Mouse (Mus musculus) kidney, embryonic 14.5 days (tissue): Measurements from ENCODE around the gene Itgb7. TPM values are rescaled to one million over a fixed set of nuclear protein-coding genes. Genes with fewer than 3 reads are reported as not detected.

Experiments used
- ATAC-seq: fragments of 200-750 bp; cut with Nextera tagmentation; 2 replicates; pipeline ENCODE4 v1.8.0; 2017; ENCODE audit warnings: moderate number of reproducible peaks, mild to moderate bottlenecking, moderate TSS enrichment, moderate library complexity; ENCODE audit not compliant: low FRiP score, low TSS enrichment
- H3K27ac ChIP-seq: fragments of 300-500 bp; sonication (generic); 2 replicates; pipeline ENCODE4 v1.5.1; 2014; ENCODE audit warnings: low read depth, mild to moderate bottlenecking, low read length, moderate library complexity, mixed read lengths
- H3K27me3 ChIP-seq: fragments of 300-500 bp; sonication (generic); 2 replicates; pipeline ENCODE4 v1.6.1; 2014; ENCODE audit warnings: mild to moderate bottlenecking, low read length; ENCODE audit not compliant: control insufficient read depth, insufficient read depth
- H3K36me3 ChIP-seq: fragments of 300-500 bp; sonication (generic); 2 replicates; pipeline ENCODE4 v1.6.1; 2014; ENCODE audit warnings: low read length, mixed read lengths; ENCODE audit not compliant: control insufficient read depth, insufficient read depth
- H3K4me1 ChIP-seq: fragments of 300-500 bp; sonication (generic); 2 replicates; pipeline ENCODE4 v1.6.1; 2014; ENCODE audit warnings: low read length, mixed read lengths; ENCODE audit not compliant: control insufficient read depth, insufficient read depth
- H3K4me2 ChIP-seq: fragments of 300-500 bp; sonication (generic); replicated peaks from 2 replicates; pipeline ENCODE4 v1.6.1; 2014; ENCODE audit warnings: low read depth, mild to moderate bottlenecking, low read length
- H3K4me3 ChIP-seq: fragments of 300-500 bp; sonication (generic); 2 replicates; pipeline ENCODE4 v1.5.1; 2014; ENCODE audit warnings: mild to moderate bottlenecking, low read length
- H3K9ac ChIP-seq: fragments of 300-500 bp; sonication (generic); 2 replicates; pipeline ENCODE4 v1.6.1; 2014; ENCODE audit warnings: low read depth, mild to moderate bottlenecking, low read length, moderate library complexity
- H3K9me3 ChIP-seq: fragments of 300-500 bp; sonication (generic); 2 replicates; pipeline ENCODE4 v1.6.1; 2016; ENCODE audit warnings: low read length; ENCODE audit not compliant: control insufficient read depth
- WGBS: fragments of 180-500 bp; shearing (Covaris S2); extraction: QIAGEN DNeasy Blood & Tissue Kit; methylation state at CpG from one replicate; pipeline ENCODE4 v1.1.7; 2014; 5-methylcytosine and 5-hydroxymethylcytosine counted together
- polyA plus RNA-seq: library from polyadenylated mRNA; unstranded; fragments of >200 nt; fragmentation: Nextera tagmentation; extraction: Ambion mirVana; gene quantifications from 2 replicates; pipeline ENCODE4 v1.2.1, GENCODE M21; 2014

Gene Itgb7
- polyA plus RNA-seq, 1 experiment from 2014 or later: 1.1 TPM

DNA sequence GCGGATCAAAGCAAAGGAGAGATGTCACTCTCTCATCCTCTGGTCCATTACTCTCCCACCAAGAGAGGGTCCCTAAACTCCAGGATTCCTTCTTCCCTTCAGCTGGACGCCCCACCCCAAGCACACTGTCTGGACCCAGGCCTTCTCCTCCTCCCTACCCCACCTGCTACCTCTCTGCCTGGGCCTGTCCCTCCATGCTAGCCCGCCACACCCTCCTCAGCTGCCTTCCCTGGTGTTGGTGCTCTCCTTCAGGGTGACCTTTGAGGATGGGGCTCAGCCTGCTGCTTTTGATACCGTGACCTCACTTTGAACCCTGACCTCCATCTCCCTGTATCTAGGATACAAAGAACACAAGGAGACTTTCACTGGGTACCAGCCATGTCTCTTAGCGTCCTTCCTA, 18.8 kb upstream of the Itgb7 start:
- H3K4me3 ChIP-seq: no peak overlapping the region

GRCm38 (mm10) chr15:102249967-102250366, 18.2 kb upstream of the Itgb7 start:
- WGBS: 46% methylated on average over 9 of the region's 9 CpGs
- H3K9ac ChIP-seq: peak overlapping the region; percentile 46; the same call in 1 of the 2 replicates
- peaks cover 28% of the 10 kb centered on the region for H3K4me1 ChIP-seq
- no peaks in the 10 kb centered on the region for H3K9me3 ChIP-seq
- H3K27me3 ChIP-seq: no peaks in the 10 kb centered on the region; the same call in 1 of the 2 replicates
- peak overlapping the region; percentile 96 for H3K27ac ChIP-seq
- H3K4me3 ChIP-seq: no peak overlapping the region; the same call in 1 of the 2 replicates
- no peak for ATAC-seq
- H3K36me3 ChIP-seq: 0 out of 2 replicates have a peak, but pooled peaks cover 3% of the 10 kb centered on the region
- H3K4me2 ChIP-seq: peak overlapping the region; percentile 81

More for the DNA sequence above, 18.8 kb upstream of the Itgb7 start:
- WGBS: 71% methylated on average over 5 of the region's 5 CpGs
- Histone ChIP-seq H3K4me1 (peaks cover 29% of the 10 kb centered on the region), H3K27me3 (no peaks in the 10 kb centered on the region; the same call in 1 of the 2 replicates), H3K36me3 (0 out of 2 replicates have a peak, but pooled peaks cover 3% of the 10 kb centered on the region), H3K4me2 (no peak overlapping the region), H3K9me3 (no peaks in the 10 kb centered on the region), H3K27ac (no peak overlapping the region), H3K9ac (no peak overlapping the region)
- no peak for ATAC-seq

DNA sequence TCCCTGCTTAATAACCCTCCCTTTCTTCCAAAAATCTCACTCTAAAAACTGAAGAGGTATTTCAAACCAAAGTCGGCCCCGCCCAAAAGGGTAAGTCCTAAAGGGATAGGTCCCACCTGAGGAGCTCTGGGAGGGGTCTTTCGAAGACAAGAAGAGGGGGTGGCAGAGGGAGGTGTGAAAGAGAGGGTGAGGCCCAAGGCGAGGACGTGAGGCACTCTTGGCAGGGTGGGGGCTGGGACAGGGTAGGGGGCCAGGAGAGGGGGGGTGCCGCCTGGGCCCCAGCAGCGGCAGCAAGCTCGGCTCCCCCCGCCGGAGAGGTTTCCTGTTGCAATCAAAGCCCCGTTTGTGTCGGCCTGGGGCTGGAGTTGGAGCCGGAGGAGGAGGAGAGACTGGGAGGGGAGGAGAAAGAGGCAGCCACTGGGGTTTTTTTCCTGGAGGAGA, 17.5 kb upstream of the Itgb7 start:
- 0 out of 2 replicates have a peak, but pooled peaks cover 3% of the 10 kb centered on the region for H3K36me3 ChIP-seq

GRCm38 (mm10) chr15:102248812-102249191, 17.1 kb upstream of the Itgb7 start:
- no peaks in the 10 kb centered on the region; the same call in 1 of the 2 replicates for H3K27me3 ChIP-seq
- H3K27ac ChIP-seq: peak overlapping the region; percentile 96
- no peaks in the 10 kb centered on the region for H3K9me3 ChIP-seq
- H3K4me1 ChIP-seq: peaks cover 38% of the 10 kb centered on the region
- 0 out of 2 replicates have a peak, but pooled peaks cover 3% of the 10 kb centered on the region for H3K36me3 ChIP-seq
- ATAC-seq: no peak
- peak overlapping the region; percentile 30; the same call in 1 of the 2 replicates for H3K4me3 ChIP-seq
- H3K9ac ChIP-seq: no peak overlapping the region
- 4% methylated on average over 3 of the region's 3 CpGs for WGBS
- peak overlapping the region; percentile 81 for H3K4me2 ChIP-seq

More for the DNA sequence above, 17.5 kb upstream of the Itgb7 start:
- no peak for ATAC-seq
- 1% methylated on average over 13 of the region's 13 CpGs for WGBS
- H3K4me3 ChIP-seq: peak overlapping the region; percentile 30
- H3K4me1 ChIP-seq: peaks cover 33% of the 10 kb centered on the region
- peak overlapping the region; percentile 46; the same call in 1 of the 2 replicates for H3K9ac ChIP-seq
- H3K27ac ChIP-seq: peak overlapping the region; percentile 96
- no peaks in the 10 kb centered on the region for H3K9me3 ChIP-seq
- peak overlapping the region; percentile 81 for H3K4me2 ChIP-seq
- no peaks in the 10 kb centered on the region; the same call in 1 of the 2 replicates for H3K27me3 ChIP-seq

GRCm38 (mm10) chr15:102248131-102248811, 16.5 kb upstream of the Itgb7 start:
- H3K4me1 ChIP-seq: peaks cover 43% of the 10 kb centered on the region
- H3K36me3 ChIP-seq: 0 out of 2 replicates have a peak, but pooled peaks cover 3% of the 10 kb centered on the region
- 7% methylated on average over 8 of the region's 8 CpGs for WGBS
- no peaks in the 10 kb centered on the region for H3K9me3 ChIP-seq
- H3K4me3 ChIP-seq: peak overlapping the region; percentile 66
- H3K27me3 ChIP-seq: no peaks in the 10 kb centered on the region; the same call in 1 of the 2 replicates
- H3K4me2 ChIP-seq: peak overlapping the region; percentile 81
- no peak for ATAC-seq
- H3K27ac ChIP-seq: peak overlapping the region; percentile 96
- peak overlapping the region; percentile 74 for H3K9ac ChIP-seq

DNA sequence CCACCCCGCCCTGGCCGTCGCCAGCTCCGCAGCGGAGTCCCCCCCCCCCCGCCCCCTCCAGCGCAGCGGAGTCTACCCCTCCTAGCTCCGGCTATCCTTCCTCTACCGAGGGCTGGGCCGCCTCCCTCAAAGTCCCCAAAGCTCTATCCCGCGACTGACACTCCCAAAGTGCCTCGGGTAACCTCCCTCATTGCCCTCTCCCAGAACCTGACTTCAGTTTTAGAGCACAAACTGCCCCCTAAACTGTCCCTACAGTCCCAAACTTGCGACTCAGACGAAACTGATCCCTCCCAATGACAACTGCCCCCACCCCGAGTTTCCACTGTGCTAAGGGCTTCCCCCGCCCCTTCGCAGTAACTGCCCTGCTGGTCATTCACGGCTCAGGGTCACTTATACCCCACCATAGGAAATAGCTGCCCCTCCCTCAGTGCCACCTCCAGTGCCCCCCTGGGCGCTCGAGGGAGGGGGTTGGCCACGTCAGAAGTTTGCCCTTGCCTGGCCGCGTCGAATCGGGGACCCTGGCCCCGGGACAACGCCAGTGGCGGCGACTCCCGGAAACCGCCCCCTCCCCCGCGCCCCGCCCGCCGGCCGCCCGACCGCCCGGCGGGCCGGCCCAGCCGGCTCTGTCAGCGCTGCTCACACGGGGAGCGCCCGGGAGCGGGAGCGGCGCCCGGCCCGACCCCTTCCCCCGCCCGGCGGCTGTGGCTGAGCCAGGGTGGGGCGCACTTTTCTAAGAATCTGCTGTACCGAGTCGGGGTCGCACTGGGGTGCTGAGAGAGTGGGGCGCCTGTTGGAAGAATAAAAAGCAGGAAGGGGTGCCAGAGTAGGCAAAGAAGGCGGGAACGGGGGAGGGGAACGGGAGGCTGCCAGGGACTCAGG, 15.7 kb upstream of the Itgb7 start:
- Histone ChIP-seq H3K4me1 (peaks cover 49% of the 10 kb centered on the region), H3K4me3 (peak overlapping the region; percentile 66)
- under 1% methylated on average over 56 of the region's 65 CpGs for WGBS

DNA sequence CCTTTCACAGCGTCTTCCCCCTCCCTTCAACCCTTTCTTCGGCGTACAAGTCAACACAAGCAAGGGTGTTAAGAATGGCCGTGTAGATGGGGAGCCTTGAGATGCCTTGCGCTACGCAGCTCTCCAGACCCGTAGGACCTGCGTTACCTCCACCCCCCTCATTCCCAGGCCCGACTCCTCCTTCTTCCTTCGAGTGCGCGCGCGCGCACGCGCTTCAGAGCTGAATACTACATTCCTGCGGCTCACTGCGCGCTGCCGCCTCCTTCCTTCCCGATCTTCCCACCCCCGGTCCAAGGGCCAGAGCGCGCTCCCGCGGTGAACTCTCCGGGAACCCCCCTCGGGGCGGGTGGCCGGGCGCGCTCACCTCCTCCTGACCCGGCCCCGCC, 15.1 kb upstream of the Itgb7 start:
- peak; percentile 75 for ATAC-seq
- Histone ChIP-seq H3K4me1 (peaks cover 49% of the 10 kb centered on the region), H3K9ac (peak overlapping the region; percentile 74), H3K36me3 (no peaks in the 10 kb centered on the region), H3K4me3 (peak overlapping the region; percentile 66), H3K4me2 (peak overlapping the region; percentile 81), H3K27ac (peak overlapping the region; percentile 96), H3K9me3 (no peaks in the 10 kb centered on the region), H3K27me3 (no peaks in the 10 kb centered on the region; the same call in 1 of the 2 replicates)
- WGBS: under 1% methylated on average over 34 of the region's 35 CpGs

More for the DNA sequence above, 15.7 kb upstream of the Itgb7 start:
- H3K9ac ChIP-seq: peak overlapping the region; percentile 74
- H3K27ac ChIP-seq: peak overlapping the region; percentile 96
- no peaks in the 10 kb centered on the region for H3K9me3 ChIP-seq
- H3K27me3 ChIP-seq: no peaks in the 10 kb centered on the region; the same call in 1 of the 2 replicates
- peak overlapping the region; percentile 81 for H3K4me2 ChIP-seq
- H3K36me3 ChIP-seq: 0 out of 2 replicates have a peak, but pooled peaks cover 3% of the 10 kb centered on the region
- ATAC-seq: peak; percentile 59

DNA sequence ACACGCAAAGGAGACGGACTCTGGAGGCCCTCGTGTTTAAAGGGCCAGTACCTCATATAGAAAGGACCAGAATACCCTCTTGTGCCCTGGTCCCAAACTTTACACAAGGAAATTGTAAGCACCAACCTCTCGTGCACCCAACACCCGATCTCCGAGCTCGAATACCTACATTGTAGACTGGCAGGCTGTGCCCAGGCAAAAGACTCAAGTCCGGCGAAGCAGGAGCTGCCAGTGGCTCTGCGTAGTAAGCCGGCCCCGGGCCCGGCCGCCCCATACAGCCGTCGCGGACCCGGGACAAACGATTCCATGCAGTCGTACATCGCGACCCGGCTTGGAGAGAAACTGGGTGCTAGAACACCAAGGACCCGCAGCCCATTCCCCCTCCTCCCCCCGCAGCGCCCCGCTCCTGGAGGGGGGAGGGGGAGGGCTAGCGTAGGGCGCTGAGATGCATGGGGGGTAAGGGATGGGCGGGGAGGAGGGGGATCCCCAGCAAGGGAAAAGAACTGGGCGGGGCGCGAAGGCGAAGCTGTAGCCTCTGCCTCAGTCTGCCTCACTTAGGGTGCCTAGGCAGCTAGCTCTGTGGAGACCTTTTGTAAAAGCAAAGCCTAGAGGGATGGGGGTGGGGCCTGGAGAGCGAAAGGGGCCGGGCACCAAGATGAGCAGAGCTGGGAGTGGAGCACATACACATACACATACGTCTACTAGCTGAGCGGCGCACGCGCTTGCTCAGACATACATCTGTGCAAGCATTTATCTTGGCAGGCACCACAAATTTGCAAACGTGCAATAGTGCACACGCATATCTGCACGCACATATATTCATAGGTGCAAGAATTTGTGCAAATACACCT, 14.4 kb upstream of the Itgb7 start:
- peak; percentile 59 for ATAC-seq
- Histone ChIP-seq H3K9me3 (no peaks in the 10 kb centered on the region), H3K27ac (peak overlapping the region; percentile 96), H3K4me3 (peak overlapping the region; percentile 66), H3K9ac (peak overlapping the region; percentile 74), H3K27me3 (no peaks in the 10 kb centered on the region; the same call in 1 of the 2 replicates), H3K4me1 (peaks cover 49% of the 10 kb centered on the region), H3K4me2 (peak overlapping the region; percentile 81), H3K36me3 (no peaks in the 10 kb centered on the region; the same call in 1 of the 2 replicates)
- WGBS: 1% methylated on average over 42 of the region's 44 CpGs
